Mouse (Mus musculus) MEL (cell line): ENCODE results near the gene Upp2. TPM values are rescaled to one million over a fixed set of nuclear protein-coding genes. Genes with fewer than 3 reads are reported as not detected.

Experiments
- DNase-seq: peaks from one replicate; pipeline ENCODE4 v3.0.0; 2011; ENCODE audit warnings: low read depth, low spot score
- H3K27ac ChIP-seq: 2 replicates; pipeline ENCODE4 v1.5.1; 2012; ENCODE audit warnings: low read depth, mild to moderate bottlenecking, control low read depth, low read length, moderate library complexity; ENCODE audit not compliant: control insufficient read depth
- H3K27me3 ChIP-seq, 2 experiments: fragments of 150-350 bp in 1 of 2; sonication (generic) in 1 of 2; 2 replicates each; pipeline ENCODE4 v1.6.1; 2012; ENCODE audit warnings: low read length in 2 of 2, mild to moderate bottlenecking in 2 of 2, improper control_type of control experiment in 1 of 2, moderate library complexity in 1 of 2; ENCODE audit not compliant: insufficient read depth in 2 of 2, control insufficient read depth in 1 of 2
- H3K36me3 ChIP-seq, 2 experiments: 2 replicates each; pipeline ENCODE4 v1.6.1; 2012 to 2014; ENCODE audit warnings: low read length in 2 of 2, improper control_type of control experiment in 1 of 2, inconsistent platforms in 1 of 2, mild to moderate bottlenecking in 1 of 2; ENCODE audit not compliant: insufficient read depth in 2 of 2, control insufficient read depth in 1 of 2
- H3K4me1 ChIP-seq, 2 experiments: fragments of 150-350 bp in 1 of 2; sonication (generic) in 1 of 2; 2 replicates each; pipeline ENCODE4 v1.6.1; 2012; ENCODE audit warnings: low read length in 2 of 2, improper control_type of control experiment in 1 of 2, mild to moderate bottlenecking in 1 of 2; ENCODE audit not compliant: insufficient read depth in 2 of 2, control insufficient read depth in 1 of 2
- H3K4me3 ChIP-seq, 2 experiments: fragments of 150-350 bp in 1 of 2; sonication (generic) in 1 of 2; 2 replicates each; pipeline ENCODE4 v1.5.1; 2012; ENCODE audit warnings: low read depth in 2 of 2, low read length in 2 of 2, mild to moderate bottlenecking in 2 of 2, moderate library complexity in 2 of 2, control low read depth in 1 of 2, improper control_type of control experiment in 1 of 2; ENCODE audit not compliant: control insufficient read depth in 1 of 2, insufficient read depth in 1 of 2
- H3K79me2 ChIP-seq: 2 replicates; pipeline ENCODE4 v1.6.1; 2012; ENCODE audit warnings: mild to moderate bottlenecking, low read length, moderate library complexity; ENCODE audit not compliant: control insufficient read depth, poor library complexity, insufficient read depth
- H3K9ac ChIP-seq: 2 replicates; pipeline ENCODE4 v1.6.1; 2012; ENCODE audit warnings: low read depth, mild to moderate bottlenecking, control low read depth, low read length, moderate library complexity; ENCODE audit not compliant: control insufficient read depth, poor library complexity, severe bottlenecking
- H3K9me3 ChIP-seq: fragments of 150-350 bp; sonication (generic); replicated peaks from 2 replicates; pipeline ENCODE4 v1.6.1; 2012; ENCODE audit warnings: mild to moderate bottlenecking, low read length, improper control_type of control experiment, moderate library complexity; ENCODE audit not compliant: insufficient read depth
- BHLHE40 ChIP-seq: IDR thresholded peaks from 2 replicates; pipeline ENCODE4 v1.6.1; 2012; ENCODE audit warnings: low read depth, mild to moderate bottlenecking, inconsistent platforms, low read length, improper control_type of control experiment, borderline replicate concordance
- CHD1 ChIP-seq: IDR thresholded peaks from 2 replicates; pipeline ENCODE4 v1.6.1; 2012; ENCODE audit warnings: low read depth, mild to moderate bottlenecking, inconsistent platforms, low read length, improper control_type of control experiment
- ELF1 ChIP-seq: IDR thresholded peaks from 2 replicates; pipeline ENCODE4 v1.6.1; 2014; ENCODE audit warnings: low read depth, mild to moderate bottlenecking, inconsistent platforms, low read length, improper control_type of control experiment, moderate library complexity
- GABPA ChIP-seq: IDR thresholded peaks from 2 replicates; pipeline ENCODE4 v1.6.1; 2012; ENCODE audit warnings: low read depth, mild to moderate bottlenecking, inconsistent platforms, low read length, improper control_type of control experiment, moderate library complexity
- GATA1 ChIP-seq: IDR thresholded peaks from 2 replicates; pipeline ENCODE4 v1.6.1; 2011; ENCODE audit warnings: low read depth, low read length, improper control_type of control experiment
- JUND ChIP-seq: IDR thresholded peaks from 2 replicates; pipeline ENCODE4 v1.6.1; 2011; ENCODE audit warnings: low read depth, mild to moderate bottlenecking, improper control_type of control experiment, low read length
- MAFK ChIP-seq: IDR thresholded peaks from 2 replicates; pipeline ENCODE4 v1.6.1; 2011; ENCODE audit warnings: low read depth, mild to moderate bottlenecking, low read length, improper control_type of control experiment, borderline replicate concordance
- MAX ChIP-seq: IDR thresholded peaks from 2 replicates; pipeline ENCODE4 v1.6.1; 2011; ENCODE audit warnings: low read length, improper control_type of control experiment
- MEF2A ChIP-seq: IDR thresholded peaks from 2 replicates; pipeline ENCODE4 v1.6.1; 2014; ENCODE audit warnings: low read depth, mild to moderate bottlenecking, inconsistent platforms, low read length, improper control_type of control experiment; ENCODE audit not compliant: poor library complexity, insufficient replicate concordance, severe bottlenecking; ENCODE audit errors: extremely low read depth
- MYB ChIP-seq: IDR thresholded peaks from 2 replicates; pipeline ENCODE4 v1.6.1; 2011; ENCODE audit warnings: mild to moderate bottlenecking, low read depth, low read length, improper control_type of control experiment
- MYC ChIP-seq: IDR thresholded peaks from 2 replicates; pipeline ENCODE4 v1.6.1; 2011; ENCODE audit warnings: low read depth, mild to moderate bottlenecking, low read length, improper control_type of control experiment, moderate library complexity
- POLR2A ChIP-seq, 2 experiments: IDR thresholded peaks; 2 replicates each; pipeline ENCODE4 v1.6.1; 2011 to 2012; ENCODE audit warnings: low read length in 2 of 2, mild to moderate bottlenecking in 2 of 2, control low read depth in 1 of 2, improper control_type of control experiment in 1 of 2, low read depth in 1 of 2, moderate library complexity in 1 of 2; ENCODE audit not compliant: control insufficient read depth in 1 of 2, insufficient read depth in 1 of 2, poor library complexity in 1 of 2
- POLR2AphosphoS2 ChIP-seq: IDR thresholded peaks from 2 replicates; pipeline ENCODE4 v1.6.1; 2011; ENCODE audit warnings: low read length, improper control_type of control experiment
- RAD21 ChIP-seq: IDR thresholded peaks from 2 replicates; pipeline ENCODE4 v1.6.1; 2011; ENCODE audit warnings: mild to moderate bottlenecking, low read depth, low read length, improper control_type of control experiment
- RCOR1 ChIP-seq: IDR thresholded peaks from 2 replicates; pipeline ENCODE4 v1.6.1; 2012; ENCODE audit warnings: low read depth, mild to moderate bottlenecking, inconsistent platforms, low read length, improper control_type of control experiment
- TBP ChIP-seq: IDR thresholded peaks from 2 replicates; pipeline ENCODE4 v1.8.0; 2011; ENCODE audit warnings: low read depth, low read length, improper control_type of control experiment
- TCF12 ChIP-seq: IDR thresholded peaks from 2 replicates; pipeline ENCODE4 v1.6.1; 2014; ENCODE audit warnings: low read depth, mild to moderate bottlenecking, inconsistent platforms, low read length, improper control_type of control experiment, moderate library complexity
- UBTF ChIP-seq: IDR thresholded peaks from 2 replicates; pipeline ENCODE4 v1.6.1; 2012; ENCODE audit warnings: low read depth, mild to moderate bottlenecking, inconsistent platforms, low read length, improper control_type of control experiment, moderate library complexity, borderline replicate concordance; ENCODE audit not compliant: insufficient read depth
- USF1 ChIP-seq: IDR thresholded peaks from 2 replicates; pipeline ENCODE4 v1.6.1; 2014; ENCODE audit warnings: low read depth, mild to moderate bottlenecking, inconsistent platforms, low read length, improper control_type of control experiment, moderate library complexity
- USF2 ChIP-seq, 2 experiments: IDR thresholded peaks; 2 replicates each; pipeline ENCODE4 v1.6.1; 2011 to 2012; ENCODE audit warnings: improper control_type of control experiment in 2 of 2, low read length in 2 of 2, borderline replicate concordance in 1 of 2, inconsistent platforms in 1 of 2, low read depth in 1 of 2, mild to moderate bottlenecking in 1 of 2; ENCODE audit not compliant: insufficient read depth in 1 of 2
- ZC3H11A ChIP-seq: IDR thresholded peaks from 2 replicates; pipeline ENCODE4 v1.6.1; 2012; ENCODE audit warnings: low read depth, mild to moderate bottlenecking, inconsistent platforms, low read length, improper control_type of control experiment
- polyA plus RNA-seq, 2 experiments: library from polyadenylated mRNA; stranded (reverse) in 1 of 2; unstranded in 1 of 2; fragments of >175 nt in 1 of 2; fragments of >200 nt in 1 of 2; gene quantifications; 2 replicates each; pipeline versions ENCODE4 v1.2.1 to v1.2.4; 2012; ENCODE audit warnings: low replicate concordance in 2 of 2, low read depth in 1 of 2; ENCODE audit not compliant: insufficient read length in 2 of 2, insufficient read depth in 1 of 2, missing spikeins in 1 of 2
- total RNA-seq: library from RNA; depleted of rRNA; stranded (reverse); fragments of 300-350 nt; gene quantifications from 2 replicates; pipeline ENCODE4 v1.2.3, GENCODE M21; 2012

Upp2 gene
- total and polyA plus RNA-seq, 3 experiments: not detected

- no peaks in the 10 kb centered on the region for H3K4me1 ChIP-seq
- H3K9me3 ChIP-seq: no peaks in the 10 kb centered on the region
- TF ChIP-seq RCOR1 (no peak), MAFK (no peak), POLR2AphosphoS2 (no peak), USF2 (IDR thresholded peaks at IDR 0.05; ENCODE audit: borderline replicate concordance in 1 of 2, insufficient read depth in 1 of 2, low read depth in 1 of 2, low read length in 2 of 2) (no peak), CHD1 (no peak), JUND (no peak), GATA1 (no peak), MAX (no peak), GABPA (no peak)
- DNase-seq: no peak
- H3K27me3 ChIP-seq: no peaks in the 10 kb centered on the region
- no peak overlapping the region for H3K9ac ChIP-seq
- H3K36me3 ChIP-seq: no peaks in the 10 kb centered on the region
- no peaks in the 10 kb centered on the region for H3K79me2 ChIP-seq
- no peak overlapping the region for H3K27ac ChIP-seq
- H3K4me3 ChIP-seq: no peak overlapping the region
These were observed 1.9 kb downstream of the Upp2 start for GRCm38 (mm10) chr2:58568841-58569645.

DNA sequence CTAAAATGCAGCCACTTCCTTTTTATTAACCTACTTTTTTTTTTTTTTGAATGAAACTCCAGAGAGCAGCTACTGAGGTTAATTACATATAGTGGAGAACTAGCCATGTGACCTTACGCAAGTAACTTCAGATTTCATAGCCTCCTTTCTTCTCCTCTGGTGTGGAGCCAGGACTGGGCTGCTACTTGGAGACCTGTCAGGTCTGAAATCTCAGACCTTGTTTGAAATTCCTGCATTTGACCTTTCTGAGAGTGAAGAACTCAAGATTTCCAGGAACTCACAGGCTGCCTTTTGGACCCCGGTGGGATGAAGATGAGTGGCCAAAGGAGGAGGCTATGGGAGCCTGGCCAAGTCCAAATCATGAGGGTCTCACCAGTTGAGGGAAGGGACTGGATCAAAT lies 7.1 kb downstream of the Upp2 start:
- Histone ChIP-seq H3K9me3 (no peaks in the 10 kb centered on the region), H3K79me2 (no peaks in the 10 kb centered on the region), H3K9ac (no peak overlapping the region), H3K4me1 (no peaks in the 10 kb centered on the region), H3K4me3 (no peak overlapping the region), H3K27ac (no peak overlapping the region), H3K36me3 (no peaks in the 10 kb centered on the region), H3K27me3 (no peaks in the 10 kb centered on the region)
- TF ChIP-seq UBTF: no peak
- no peak for TF ChIP-seq MYB
- no peak for TF ChIP-seq ZC3H11A
- no peak for TF ChIP-seq BHLHE40
- no peak for TF ChIP-seq TBP
- no peak for TF ChIP-seq USF1
- no peak for TF ChIP-seq MEF2A
- TF ChIP-seq CHD1: no peak
- no peak for TF ChIP-seq MYC
- no peak for TF ChIP-seq MAFK
- TF ChIP-seq ELF1: no peak
- no peak for TF ChIP-seq POLR2AphosphoS2
- TF ChIP-seq RAD21: no peak
- no peak for TF ChIP-seq TCF12
- no peak for TF ChIP-seq JUND
- TF ChIP-seq POLR2A (IDR thresholded peaks at IDR 0.05; ENCODE audit: control insufficient read depth in 1 of 2, insufficient read depth in 1 of 2, low read depth in 1 of 2, low read length in 2 of 2, poor library complexity in 1 of 2): no peak
- DNase-seq: no peak
